Mouse (Mus musculus): ENCODE results near the gene Cst3.

Cst3 gene

GRCm38 (mm10) chr2:148875335-148875811 lies at the start of gene Cst3:
Gene Cst3 (minus strand): TSS chr2:148875692.
- in situ Hi-C loops (cut with MseI, MboI): no loop called here

GRCm38 (mm10) chr2:148902286-148902685 lies 26.8 kb upstream of the Cst3 start:
- in situ Hi-C loops (cut with MseI, MboI): loop anchor here (5.0 kb wide), 1 partner anchor 50 kb away; no protein-coding TSS in a partner anchor

- in situ Hi-C loops (cut with MseI, MboI): loop anchor here (5.0 kb wide), 1 partner anchor 48 kb away; no protein-coding TSS in a partner anchor
These were observed 24.8 kb upstream of the Cst3 start for GRCm38 (mm10) chr2:148900305-148900704.

- in situ Hi-C loops (cut with MseI, MboI): no loop called here
These were observed 20.7 kb upstream of the Cst3 start for GRCm38 (mm10) chr2:148896219-148896618.

- in situ Hi-C loops (cut with MseI, MboI): no loop called here
These were observed 17.6 kb upstream of the Cst3 start for GRCm38 (mm10) chr2:148893107-148893506.

- in situ Hi-C loops (cut with MseI, MboI): no loop called here
These were observed 14.7 kb upstream of the Cst3 start for GRCm38 (mm10) chr2:148890021-148890851.

- in situ Hi-C loops (cut with MseI, MboI): no loop called here
These were observed 14.0 kb upstream of the Cst3 start for GRCm38 (mm10) chr2:148889331-148890010.

- in situ Hi-C loops (cut with MseI, MboI): no loop called here
These were observed 13.4 kb upstream of the Cst3 start for GRCm38 (mm10) chr2:148888872-148889271.

GRCm38 (mm10) chr2:148884738-148885137 lies 9.2 kb upstream of the Cst3 start:
- in situ Hi-C loops (cut with MseI, MboI): no loop called here

GRCm38 (mm10) chr2:148879199-148879598 lies 3.7 kb upstream of the Cst3 start:
- in situ Hi-C loops (cut with MseI, MboI): no loop called here

GRCm38 (mm10) chr2:148878641-148879130 lies 3.2 kb upstream of the Cst3 start:
- in situ Hi-C loops (cut with MseI, MboI): no loop called here

GRCm38 (mm10) chr2:148877016-148877770 lies 1.7 kb upstream of the Cst3 start:
- in situ Hi-C loops (cut with MseI, MboI): no loop called here

GRCm38 (mm10) chr2:148874617-148875334 lies 716 bp downstream of the Cst3 start:
- in situ Hi-C loops (cut with MseI, MboI): no loop called here

- in situ Hi-C loops (cut with MseI, MboI): no loop called here
These were observed 1.3 kb downstream of the Cst3 start for GRCm38 (mm10) chr2:148874224-148874616.

- in situ Hi-C loops (cut with MseI, MboI): no loop called here
These were observed 2.6 kb downstream of the Cst3 start for GRCm38 (mm10) chr2:148872860-148873259.

GRCm38 (mm10) chr2:148870526-148870925 lies 5.0 kb downstream of the Cst3 start:
- in situ Hi-C loops (cut with MseI, MboI): no loop called here

- in situ Hi-C loops (cut with MseI, MboI): no loop called here
These were observed 6.5 kb downstream of the Cst3 start for GRCm38 (mm10) chr2:148868959-148869358.

- in situ Hi-C loops (cut with MseI, MboI): no loop called here
These were observed 10.5 kb downstream of the Cst3 start, which contains the start of gene 9230104L09Rik for GRCm38 (mm10) chr2:148864966-148865365. Gene 9230104L09Rik (minus strand): TSS chr2:148865038.

- in situ Hi-C loops (cut with MseI, MboI): no loop called here
These were observed 13.8 kb downstream of the Cst3 start for GRCm38 (mm10) chr2:148861693-148862092.

- in situ Hi-C loops (cut with MseI, MboI): no loop called here
These were observed 14.5 kb downstream of the Cst3 start for GRCm38 (mm10) chr2:148860993-148861392.

- in situ Hi-C loops (cut with MseI, MboI): no loop called here
These were observed 18.0 kb downstream of the Cst3 start for GRCm38 (mm10) chr2:148857506-148857905.

Measured in mouse trophoblast stem cell (cell line).